Mouse (Mus musculus) retina, adult 2 months (tissue): ENCODE measurements around the gene Rbl2.

Experiments used
- DNase-seq: peaks from one replicate; pipeline ENCODE4 v3.0.0-alpha.2; 2012; ENCODE audit warnings: low read depth, low spot score

Rbl2 gene

DNA sequence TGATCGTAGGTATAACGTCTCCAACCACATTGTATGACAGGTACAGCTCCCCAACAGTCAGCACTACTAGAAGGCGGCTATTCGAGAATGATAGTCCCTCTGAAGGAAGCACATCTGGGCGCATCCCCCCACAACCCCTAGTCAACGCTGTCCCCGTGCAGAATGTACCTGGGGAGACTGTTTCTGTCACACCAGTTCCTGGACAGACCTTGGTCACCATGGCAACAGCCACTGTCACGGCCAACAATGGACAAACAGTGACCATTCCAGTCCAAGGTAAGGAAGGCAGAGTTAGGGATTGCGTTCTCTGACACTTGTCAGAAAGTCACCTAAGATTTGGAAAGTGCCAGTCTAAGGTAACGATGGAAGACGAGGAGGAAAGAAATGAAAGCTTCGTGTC, 36.4 kb downstream of the Rbl2 start:
- DNase-seq = no peak

DNA sequence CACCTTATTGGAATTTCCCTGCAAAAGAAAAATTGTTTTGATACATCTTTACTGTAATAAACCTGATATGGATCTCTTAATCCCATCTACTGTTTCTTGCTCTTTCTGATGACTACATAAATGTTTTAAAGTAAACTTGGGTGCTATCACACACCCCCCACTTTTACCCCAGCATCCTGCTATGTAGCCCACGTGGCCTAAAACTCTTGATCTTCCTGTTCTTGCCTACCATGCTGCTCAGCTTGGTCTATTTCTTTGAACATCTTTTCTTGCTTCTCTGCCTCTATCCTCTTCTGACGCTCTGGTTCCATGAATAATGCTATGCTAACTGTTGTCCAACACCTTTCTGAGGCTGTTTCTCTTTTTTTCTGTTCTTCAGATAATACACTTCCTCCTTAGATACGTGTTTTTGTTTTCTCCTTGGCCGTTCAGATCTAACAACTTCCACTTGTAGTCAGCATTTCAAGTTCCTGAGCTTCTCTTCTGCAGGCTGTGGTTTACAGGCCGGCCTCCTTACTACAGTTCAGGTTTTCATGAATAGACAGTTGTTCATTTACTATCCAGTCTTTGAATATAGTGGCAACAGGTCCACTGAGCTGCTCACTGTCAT, 42.1 kb downstream of the Rbl2 start:
- DNase-seq = no peak

DNA sequence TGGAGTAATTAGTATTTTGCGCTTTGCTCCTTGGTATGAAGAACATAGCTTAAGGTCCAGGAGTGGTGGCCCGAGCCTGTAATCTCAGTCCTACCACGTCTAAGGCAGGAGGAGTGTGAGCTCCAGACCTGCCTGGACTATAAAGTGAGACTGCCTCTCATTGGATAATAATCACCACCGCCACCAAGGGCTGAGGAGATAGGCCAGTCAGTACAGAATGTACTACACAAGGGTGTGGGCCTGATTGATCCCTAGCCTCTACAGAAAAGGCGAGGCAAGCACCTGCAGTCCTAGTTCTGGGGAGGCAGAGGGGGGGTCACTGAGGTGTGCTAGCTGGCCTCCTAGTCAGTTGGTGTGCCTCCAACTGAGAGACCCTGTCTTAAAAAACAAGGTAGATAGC, 44.6 kb downstream of the Rbl2 start:
- DNase-seq = no peak

DNA sequence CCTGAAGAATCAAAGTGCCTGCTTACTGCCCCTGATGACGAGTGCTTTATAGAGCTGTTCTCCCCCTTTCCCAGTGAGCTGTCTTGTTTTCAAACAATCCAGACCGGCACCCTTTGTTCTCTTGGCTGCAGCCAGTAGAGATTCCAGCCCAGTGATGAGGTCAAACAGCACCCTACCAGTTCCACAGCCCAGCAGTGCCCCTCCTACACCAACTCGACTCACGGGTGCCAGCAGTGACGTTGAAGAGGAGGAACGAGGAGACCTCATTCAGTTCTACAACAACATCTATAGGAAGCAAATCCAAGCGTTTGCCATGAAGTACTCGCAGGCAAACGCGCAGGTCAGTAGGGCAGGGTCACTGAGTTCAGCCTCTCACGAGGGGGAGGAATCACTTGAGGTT, 45.1 kb downstream of the Rbl2 start:
- DNase-seq = no peak

DNA sequence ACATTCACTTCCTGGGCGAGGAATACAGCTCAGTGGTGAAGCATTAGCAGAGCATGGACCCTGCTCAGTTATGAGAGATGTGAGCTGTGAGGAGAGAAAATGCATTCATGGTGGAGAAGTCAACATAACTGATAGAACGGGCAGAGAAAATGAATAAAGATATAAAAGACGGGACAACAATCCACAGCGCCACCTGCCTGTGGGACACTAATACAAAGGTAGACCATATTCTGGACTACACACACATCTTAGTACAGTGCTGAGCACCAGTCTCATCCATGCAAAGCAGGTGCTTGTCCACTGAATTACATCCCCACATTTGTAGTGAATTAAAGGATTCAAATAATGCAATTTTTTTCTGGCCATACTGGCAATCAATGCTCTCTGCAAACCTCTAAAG, 47.7 kb downstream of the Rbl2 start:
- no peak for DNase-seq

DNA sequence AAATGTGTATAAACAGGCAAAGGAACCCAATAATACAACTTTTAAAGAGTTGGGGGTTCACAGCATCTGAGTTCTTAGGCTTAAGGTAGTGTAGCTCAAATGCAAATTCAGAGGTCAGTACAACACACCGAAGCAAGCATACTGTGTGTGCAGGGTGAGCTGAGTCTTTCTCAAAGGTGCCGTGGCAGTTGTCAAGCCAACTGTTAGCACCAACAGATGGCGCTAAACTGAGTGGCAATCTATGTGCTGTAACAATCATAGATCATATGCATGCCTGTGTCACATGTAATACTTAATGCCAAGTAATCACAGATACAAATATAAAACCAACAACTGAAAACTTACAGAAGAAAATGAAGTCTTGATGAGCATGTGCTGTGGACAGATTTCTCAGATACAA, 48.3 kb downstream of the Rbl2 start:
- DNase-seq = no peak

DNA sequence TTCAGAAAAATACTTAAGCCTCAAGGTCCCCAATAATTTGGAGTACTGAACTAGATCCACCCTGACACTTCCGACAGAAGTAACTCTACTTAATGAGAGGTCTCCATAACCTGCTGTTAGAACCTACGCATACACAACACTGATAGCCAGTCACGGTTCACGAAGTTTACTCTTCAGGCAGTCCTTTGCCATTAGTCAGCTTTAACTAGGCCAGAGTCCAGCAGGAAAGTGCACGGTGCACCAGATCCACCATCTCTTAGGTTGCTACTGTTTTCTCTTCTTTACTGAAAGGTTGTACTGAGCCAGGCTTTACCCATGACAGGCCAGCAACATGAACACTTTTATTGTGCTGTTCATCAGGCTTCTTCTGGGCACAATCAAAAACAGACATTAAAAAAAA, 54.5 kb downstream of the Rbl2 start:
- no peak for DNase-seq

DNA sequence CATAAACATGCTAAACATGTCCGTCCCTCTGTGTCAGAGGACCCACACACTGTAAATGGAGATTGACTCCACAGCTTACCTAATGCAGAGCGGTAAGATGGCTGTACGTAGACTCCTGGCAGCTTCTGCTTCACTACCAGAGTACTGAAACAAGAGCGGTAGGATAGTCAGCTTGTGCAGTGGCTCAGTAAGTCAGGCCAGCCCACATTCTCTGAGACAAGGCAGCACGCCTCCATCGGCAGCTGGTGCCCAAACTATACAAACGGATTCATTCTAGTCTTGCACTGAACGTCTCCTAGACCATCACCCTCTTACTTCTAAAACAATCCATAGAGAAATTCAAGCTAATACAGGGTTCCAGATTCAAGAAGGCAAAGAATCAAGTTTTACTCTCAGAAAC, 56.9 kb downstream of the Rbl2 start:
- DNase-seq = no peak

DNA sequence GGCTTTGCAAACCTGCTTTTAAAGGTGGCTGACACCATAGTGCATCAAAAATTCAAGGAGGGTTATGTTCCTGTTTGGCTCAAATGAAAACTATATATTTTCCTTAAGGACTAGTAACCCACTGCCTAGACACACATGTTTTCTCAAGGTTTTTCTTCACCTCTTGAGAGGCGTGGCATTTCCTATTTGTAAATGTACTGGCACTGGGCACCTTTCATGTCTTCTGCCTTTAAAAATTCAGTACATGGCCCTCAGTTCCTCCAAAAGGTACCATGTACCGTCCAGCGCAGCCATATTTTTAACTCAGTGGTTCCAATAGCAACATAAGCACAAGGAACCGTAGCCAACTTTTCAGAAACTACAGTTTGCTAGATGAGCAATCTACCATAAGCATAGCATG, 62.9 kb downstream of the Rbl2 start:
- DNase-seq = no peak

DNA sequence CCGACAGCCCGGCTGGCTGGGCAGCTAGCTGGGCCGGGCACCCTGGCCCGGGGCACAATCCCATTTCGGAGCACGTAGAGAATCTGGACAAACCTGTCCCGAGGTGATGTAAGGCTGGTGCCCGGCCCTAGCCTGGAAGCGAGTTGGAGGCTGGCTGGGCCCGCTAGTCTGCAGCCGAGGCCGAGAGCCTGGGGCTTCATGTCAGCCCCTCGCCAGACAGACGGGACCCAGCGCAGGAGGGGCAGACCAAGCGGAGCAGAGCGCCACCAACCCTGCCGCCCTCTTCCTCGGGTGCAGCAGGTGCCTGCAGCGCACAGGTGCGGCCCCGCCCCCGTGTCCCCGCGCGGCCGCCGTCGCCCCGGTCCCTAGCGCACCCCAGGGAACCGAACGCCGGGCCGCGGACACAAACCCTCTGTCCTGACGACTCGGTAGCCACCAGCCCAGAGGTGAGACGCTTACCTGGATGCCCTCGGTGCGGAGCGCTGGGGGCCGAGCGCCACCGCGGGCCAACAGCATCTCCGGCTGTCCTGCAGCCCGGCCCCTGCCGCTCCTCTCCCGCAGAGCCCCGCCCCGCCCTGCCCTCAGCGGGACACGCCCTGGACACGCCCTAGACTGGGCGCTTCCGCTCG, 63.7 kb downstream of the Rbl2 start:
- DNase-seq = no peak

DNA sequence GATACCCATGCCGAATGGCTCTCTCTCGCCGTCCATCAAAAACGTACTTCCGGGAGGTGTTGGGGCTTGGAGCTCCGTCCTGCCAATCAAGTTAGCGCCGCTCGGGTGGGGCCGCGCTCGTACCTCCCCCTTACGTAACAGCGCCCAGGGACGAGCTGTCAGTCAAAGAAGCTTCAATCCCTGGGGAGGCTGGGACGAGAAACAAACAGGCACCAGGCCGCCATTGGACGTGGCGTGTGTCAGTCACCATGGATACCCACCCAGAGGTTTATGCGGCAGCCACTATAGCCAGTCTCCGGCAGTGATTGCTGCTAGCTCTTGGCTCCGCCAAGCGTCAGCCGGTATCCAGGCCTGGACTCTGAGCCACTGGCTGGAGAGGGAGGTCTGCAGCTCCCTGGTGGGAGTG, 64.2 kb downstream of the Rbl2 start:
- peak; percentile 100 for DNase-seq

DNA sequence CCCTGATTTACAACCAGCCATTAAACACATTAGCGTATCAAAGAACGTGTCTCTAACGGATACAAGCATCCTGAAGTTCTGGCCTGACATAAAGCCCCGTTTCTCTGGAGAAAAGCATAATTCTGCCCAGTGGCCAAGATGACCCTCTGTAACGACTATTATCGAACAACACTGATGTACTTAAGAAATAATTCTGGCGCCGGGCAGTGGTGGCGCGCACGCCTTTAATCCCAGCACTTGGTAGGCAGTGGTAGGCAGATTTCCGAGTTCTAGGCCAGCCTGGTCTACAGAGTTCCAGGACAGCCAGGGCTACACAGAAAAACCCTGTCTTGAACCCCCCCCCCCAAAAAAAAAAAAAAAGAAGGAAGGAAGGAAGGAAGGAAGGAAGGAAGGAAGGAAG, 64.8 kb downstream of the Rbl2 start:
- DNase-seq = no peak

DNA sequence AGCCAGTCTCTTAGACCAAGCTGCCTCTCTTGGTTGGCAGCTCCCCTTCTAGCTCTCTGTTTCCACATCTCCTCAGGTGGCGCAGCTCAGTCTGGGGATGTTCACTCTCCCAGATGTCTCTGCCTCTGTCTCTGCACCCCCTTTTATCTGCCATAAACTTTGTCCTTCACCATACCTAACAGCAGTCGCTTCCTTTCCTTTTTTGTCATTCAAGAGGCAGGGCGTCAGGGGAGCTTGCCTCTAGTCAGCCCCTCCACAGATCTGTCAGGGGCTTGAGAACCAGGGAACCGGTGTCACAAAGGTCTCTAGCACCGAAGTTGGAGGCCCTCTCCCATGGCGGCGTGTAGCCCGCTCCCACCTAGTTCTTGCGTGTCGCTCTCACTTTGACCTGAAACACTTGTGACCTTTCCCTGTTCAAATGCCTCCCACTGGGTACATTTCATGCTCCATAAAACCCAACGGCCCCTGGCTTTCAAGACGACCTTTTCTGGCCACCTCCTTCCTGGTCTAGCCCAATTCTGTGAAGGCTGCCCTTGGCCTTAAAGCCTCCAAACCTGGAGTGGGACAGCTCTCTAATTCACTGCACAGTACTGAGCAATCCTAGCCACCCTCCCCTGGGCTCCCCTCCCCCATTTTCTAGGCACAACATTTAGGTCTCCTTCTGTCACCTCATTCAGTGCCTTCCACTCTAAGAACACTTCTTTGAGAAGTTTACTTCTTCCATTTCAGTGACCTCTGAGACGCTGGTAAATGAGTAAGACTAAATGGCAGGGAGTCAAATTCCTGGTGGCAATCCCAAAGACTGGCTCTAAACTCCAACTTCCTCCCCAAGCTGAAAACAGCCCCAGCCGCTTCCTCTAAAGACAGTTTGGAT, 65.7 kb downstream of the Rbl2 start:
- DNase-seq = no peak

DNA sequence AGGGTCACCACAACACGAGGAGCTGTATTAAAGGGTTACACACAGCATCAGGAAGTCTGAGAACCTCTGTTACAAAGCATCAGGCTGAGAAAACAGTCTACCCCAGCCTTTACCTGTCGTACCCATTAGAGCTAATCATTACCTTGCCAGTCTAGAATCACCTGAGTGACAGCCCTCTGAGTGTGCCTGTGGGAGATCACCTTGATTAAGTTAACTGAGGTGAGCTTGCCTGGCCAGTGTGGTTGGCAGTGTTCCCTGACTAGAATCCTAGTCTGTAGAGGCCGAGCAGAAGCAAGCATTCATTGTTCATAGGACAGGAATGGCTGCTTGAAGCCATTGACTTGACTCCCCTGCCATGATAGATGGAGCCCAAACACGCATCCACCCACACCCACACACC, 71.0 kb downstream of the Rbl2 start:
- no peak for DNase-seq

DNA sequence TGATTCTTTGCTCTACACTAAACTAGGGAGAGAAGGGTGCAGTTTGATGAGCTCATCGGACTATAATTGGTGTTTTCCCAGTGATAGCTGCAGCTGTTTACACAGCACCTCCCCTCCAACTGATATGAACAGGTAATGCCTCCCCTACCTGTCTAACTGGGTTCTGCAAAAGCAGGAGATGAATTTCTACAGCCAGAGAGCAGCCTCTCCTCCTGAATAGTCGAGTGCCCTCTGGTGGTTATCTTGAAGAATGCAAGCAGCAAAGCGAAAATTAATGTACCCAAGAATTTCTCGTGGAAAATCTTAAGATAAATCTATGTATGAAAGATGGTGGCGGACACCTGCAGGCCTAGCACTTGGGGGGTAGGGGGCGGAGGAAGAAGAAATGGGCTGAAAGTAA, 77.9 kb downstream of the Rbl2 start:
- peak; percentile 58 for DNase-seq

DNA sequence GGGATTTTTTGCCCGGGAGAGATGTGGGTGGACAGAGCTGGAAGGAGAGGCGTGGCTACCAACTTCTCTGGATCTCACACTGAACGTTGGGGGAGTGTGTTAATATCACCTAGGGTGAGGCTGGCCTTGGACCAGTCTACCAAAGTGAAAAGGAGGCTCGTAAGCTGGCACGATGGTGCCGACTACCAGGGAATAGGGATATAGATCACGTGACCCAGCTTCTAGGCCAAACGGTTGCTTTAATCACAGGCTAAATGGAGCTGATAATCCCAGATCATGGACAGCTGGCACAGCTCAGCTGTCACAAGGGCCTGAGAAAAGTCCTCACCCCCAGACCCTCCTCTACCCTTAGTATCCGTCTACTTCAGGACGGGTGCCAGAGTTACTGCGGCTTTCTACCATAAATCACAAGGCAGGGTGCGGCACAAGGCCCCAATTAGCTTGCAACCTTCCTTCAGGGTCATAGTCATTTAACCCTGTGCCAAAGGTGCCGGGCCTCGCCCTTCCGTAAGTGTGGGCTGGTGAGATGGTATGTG, 78.9 kb downstream of the Rbl2 start:
- peak; percentile 77 for DNase-seq

DNA sequence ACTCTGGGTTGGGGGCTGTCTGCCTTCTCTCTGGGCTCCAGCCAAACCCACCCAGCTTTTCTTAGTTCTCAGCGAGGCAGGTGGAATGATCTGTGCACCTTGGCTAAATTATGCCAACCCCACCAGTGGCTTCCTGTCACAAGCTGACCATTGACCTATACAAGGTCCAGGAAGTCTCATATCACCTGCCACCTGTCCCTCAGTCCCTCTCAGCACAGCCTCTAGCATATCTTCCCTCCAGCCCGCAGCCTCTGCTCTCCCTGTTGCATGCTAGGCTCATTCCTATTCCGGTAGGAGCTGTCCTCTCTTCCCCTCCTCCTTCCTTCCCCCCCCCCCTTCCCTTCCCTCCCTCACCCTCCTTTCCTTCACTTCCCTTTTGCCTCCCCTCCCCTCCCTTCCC, 79.4 kb downstream of the Rbl2 start:
- DNase-seq = no peak

DNA sequence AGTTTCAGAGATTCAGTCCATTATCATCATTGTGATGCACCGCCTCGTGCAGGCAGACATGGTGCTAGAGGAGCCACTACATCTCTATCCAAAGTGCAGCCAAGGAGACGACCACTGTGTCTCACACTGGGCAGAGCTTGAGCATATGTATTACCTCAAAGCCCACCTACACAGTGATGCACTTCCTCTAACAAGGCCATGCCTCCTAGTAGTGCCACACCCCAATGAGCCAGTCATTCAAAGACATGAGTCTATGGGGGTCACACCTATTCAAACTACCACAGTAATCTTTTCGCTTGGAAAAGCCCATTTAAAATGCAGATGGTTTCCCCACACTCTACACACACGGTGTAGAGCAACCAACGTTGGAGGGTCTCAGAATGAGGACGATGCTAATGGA, 81.7 kb downstream of the Rbl2 start:
- no peak for DNase-seq

DNA sequence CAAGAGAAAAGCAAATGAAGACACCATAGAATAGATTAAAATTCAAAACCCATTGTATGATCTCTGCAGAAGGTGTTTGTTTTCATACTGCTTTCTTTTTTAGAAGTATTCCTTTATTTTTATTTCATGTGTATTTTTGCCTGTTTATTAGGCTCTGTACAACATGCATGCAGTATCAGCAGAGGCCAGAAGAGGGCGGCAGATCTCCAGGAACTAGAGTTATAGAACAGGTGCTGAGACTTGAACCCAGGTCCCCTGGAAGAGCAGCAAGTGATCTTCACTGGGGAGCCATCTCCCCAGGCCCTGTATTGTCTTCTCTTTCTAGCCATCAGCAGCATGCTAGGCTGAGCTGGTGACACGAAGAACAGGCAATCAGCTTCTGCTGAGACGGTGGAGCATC, 84.0 kb downstream of the Rbl2 start:
- no peak for DNase-seq

DNA sequence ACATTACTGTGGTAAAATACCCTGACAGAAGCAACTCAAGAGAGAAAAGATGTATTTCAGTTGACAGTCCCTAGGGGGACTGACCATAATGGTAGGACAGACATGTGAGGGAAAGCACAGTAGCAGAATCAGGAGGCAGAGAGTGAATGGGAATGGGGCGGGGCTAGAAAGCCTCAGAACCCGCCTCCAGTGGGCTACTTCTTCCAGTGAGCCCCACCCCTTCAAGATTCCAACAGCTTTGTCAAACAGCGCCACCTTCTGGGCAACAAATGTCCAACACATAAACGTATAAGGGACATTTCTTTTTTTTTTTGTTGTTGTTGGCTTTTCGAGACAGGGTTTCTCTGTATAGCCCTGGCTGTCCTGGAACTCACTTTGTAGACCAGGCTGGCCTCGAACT, 84.7 kb downstream of the Rbl2 start:
- peak; percentile 65 for DNase-seq

DNA sequence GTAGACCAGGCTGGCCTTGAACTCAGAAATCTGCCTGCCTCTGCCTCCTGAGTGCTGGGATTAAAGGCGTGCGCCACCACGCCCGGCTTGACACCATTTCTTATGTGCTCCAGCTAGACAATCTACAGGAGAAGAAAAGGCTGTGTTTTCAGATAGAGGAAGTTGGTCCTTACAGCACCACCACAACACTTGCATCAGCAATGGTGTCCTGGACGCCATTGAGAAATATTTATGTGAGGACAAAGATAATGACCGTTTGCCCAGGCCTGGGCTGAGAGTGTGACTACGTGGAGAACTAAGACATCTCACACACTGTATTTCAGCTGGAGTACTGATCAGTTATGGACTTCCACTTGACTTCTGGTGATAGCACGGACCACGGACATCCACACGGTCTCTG, 88.8 kb downstream of the Rbl2 start:
- no peak for DNase-seq

DNA sequence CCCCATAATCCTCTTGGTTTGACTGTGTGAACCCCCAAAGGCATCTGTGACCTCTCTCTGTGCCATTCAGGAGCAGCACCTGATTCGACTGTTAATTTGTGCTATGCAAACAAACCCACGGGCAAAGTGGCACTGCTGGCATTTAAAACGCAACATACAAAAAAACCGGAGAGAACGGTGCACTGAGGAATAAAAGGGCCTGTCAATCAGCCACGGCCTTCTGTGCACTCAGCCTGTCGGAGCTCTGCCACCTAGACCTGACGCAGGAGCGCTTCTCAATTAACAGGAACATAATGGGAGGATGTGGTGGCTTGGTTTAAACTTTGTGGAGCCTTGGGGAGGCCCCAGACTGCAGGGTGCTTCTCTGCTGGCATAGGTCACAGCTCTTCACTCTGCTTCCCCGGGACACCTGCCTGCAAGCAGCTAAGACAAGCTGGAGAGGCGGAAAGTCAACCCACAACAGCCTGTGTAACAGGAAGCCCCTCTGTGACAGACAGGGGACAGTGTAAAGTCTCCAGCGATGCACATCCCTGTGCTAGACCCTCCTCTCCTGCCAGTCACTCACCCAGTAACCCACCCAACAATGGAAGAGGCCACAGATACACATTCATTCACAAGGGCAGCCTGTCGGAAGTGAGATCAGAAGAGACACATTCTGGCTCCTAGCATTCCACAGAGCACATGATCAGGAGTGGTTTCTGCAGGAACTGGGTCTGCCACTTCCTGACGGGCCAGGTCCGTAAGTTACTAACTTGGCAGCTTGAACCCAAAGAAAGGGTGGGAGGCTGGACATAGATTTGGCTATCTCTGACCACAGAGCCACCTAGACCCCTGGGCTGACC, 90.3 kb downstream of the Rbl2 start:
- no peak for DNase-seq
